Mouse (Mus musculus) liver, postnatal 0 days (tissue): Measurements from ENCODE around the gene Dnaic1.

Experiments
- CTCF ChIP-seq: sonication (generic); IDR thresholded peaks from 2 replicates; pipeline ENCODE4 v1.5.1; 2016; ENCODE audit warnings: antibody characterized with exemption, low read depth
- EP300 ChIP-seq: IDR thresholded peaks from 2 replicates; pipeline ENCODE4 v1.6.1; 2016; ENCODE audit warnings: antibody characterized with exemption, low read depth, mild to moderate bottlenecking

GRCm38 (mm10) chr4:41635224-41635623 lies 65.6 kb downstream of the Dnaic1 start:
- TF ChIP-seq CTCF = no peak; the same call in 1 of the 2 replicates
- TF ChIP-seq EP300 = no peak
